Mouse (Mus musculus): ENCODE results near the gene Cdca3.

Cdca3 gene

DNA sequence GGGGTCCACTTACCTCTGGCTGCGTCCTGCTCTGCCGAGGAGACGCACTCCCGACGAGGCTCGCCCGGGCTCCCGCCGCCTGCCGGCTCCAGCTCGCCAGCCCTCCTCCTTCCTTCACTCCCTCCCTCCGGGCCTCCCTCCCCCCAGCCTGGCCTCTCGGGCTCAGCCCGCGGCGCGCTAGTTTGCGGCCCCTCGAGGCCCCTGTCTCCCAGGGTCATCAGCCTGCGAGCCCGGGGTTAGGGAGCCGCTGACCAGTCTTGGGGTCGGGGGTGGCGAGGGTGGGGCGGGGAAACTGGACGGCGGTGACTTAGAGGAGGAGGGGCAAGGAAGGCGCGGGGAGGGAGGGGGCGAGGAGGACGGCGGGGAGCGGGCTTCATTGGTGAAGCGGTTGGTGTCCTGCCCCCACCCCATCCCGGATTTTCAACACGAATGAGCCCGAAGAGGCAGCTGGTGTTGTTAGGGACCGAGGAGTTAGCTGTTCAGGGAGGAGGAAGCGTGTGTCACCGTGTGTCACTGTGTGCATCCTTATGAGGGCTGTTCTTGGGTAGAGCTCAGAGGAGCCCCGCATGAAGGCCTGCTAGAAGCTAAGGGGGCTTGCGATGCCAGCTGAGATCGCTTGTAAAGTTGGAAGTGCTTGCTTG is 34.4 kb downstream of the Cdca3 start, which contains the start of gene Gpr162:
Gene Gpr162 (minus strand): TSS at position 326 of the 641 bp plus-strand sequence.
- DNase-seq (ENCODE audit: extremely low spot score, low spot score): peak; percentile 77

DNA sequence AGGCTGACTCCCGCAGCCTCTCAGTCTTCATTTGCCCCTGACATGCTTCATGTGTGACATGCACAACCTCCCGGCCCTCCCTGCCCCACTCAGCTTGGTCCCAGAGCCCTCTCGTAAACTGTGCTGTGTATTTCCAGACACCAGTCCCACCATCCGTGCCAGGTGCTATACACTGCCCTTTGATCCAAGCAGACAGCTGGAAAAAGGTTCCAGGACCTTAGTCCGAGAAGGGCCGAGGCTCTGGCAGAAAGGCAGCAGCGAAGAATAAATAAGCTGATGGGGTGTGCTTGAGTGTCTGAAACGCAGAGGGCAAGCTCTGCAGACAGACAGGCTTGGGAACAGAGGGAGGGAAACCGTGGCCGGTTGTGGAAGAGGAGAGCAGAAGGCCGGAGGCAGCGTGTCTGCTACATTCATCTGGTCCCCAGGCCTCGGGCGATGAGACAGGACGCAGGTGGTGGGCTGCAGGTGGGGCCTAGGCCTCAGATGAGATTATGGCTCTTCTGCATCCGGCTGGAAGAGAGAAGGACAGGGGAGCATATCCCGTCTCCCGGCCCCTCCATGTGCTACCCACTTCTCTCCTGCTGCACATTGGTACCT is 36.5 kb downstream of the Cdca3 start:
- no peak for DNase-seq (ENCODE audit: extremely low spot score, low spot score)

DNA sequence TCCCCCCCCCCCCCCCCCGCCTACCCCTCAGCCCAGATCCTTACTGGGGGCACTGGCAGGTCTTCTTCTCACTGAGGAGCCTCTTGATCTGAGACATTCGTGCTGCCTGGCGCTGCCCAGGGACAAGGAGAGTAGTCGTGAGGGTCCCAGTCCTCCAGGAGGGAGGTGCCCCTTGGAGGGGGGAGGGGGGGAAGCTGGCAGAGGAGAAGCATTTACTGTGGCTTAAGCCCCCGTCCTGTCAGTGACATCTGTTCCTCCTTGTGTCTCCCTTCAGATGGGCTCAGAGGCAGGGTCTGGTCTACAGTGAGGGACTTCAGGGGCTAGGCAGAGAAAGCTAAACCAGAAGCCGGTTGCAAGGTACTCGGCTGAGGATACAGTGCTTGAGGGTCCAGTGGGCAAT is 37.2 kb downstream of the Cdca3 start:
- DNase-seq (ENCODE audit: extremely low spot score, low spot score): no peak

DNA sequence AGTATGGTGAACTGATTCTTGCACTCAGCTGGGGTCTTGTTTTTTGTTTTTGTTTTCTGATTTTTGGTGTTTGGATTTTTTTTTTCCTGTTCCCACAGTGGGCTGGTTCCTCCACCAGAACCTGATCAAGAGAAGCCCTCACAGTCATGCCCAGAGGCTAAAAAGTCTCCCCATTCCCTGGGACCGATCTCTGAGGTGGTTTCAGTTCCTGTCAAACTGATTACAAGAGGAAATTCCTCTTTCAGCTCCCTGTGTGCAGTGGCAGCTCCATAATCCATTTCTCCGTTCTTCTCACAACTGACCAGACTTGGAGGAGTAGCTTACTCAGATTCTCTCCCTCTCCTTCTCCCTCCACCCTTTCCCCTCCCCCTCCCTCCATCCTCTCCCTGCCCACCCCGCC is 45.0 kb downstream of the Cdca3 start:
- no peak for DNase-seq (ENCODE audit: extremely low spot score, low spot score)

DNA sequence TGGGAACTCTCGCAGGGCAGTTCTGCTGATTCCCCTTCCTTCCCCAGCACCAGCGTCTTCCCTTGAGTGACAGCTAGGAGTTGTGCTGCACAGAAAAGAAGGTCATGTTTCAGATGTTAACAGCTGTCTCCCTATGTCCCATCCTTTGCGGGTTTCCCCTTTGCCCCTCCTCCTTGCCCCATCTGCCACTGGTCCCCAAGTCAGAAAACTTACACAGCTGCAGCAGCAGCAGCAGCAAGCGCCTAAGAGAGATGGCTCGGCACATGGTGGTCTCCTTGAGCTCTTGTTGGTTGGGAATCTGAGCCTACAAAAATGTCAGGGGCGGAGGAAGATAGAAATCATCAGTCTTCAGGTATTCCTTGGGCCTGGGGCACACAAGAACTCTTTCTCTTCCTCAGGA is 50.0 kb downstream of the Cdca3 start:
- no peak for DNase-seq (ENCODE audit: extremely low spot score, low spot score)

DNA sequence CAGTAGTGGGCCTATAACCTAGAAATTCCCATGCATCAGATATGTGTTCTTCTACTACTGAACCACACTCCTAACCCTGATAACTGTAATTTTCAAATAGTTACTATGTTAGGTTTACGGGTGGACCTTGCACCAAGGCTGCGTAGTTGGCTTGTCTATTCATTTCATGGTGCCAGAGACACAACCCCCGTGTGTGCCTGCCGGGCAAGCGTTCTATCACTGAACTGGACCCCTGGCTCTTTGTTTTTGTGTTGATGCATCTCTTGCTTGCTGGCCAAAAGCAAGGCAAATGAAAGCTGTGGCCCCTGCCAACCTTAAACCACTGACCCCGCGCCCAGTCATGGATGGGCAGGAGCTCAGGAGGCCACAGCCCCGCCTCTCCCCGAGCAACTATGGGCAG is 52.5 kb downstream of the Cdca3 start:
- DNase-seq (ENCODE audit: extremely low spot score, low spot score): no peak
